Mouse (Mus musculus) E14TG2a.4 (cell line): ENCODE results near the gene Kdm6b.

Experiments used
- CTCF ChIP-seq: conservative IDR thresholded peaks from 2 replicates; pipeline ENCODE4 v1.5.1; 2014; ENCODE audit warnings: low read length
- NANOG ChIP-seq: IDR thresholded peaks from 2 replicates; pipeline ENCODE4 v1.6.1; 2014; ENCODE audit warnings: borderline replicate concordance, low read length, mixed read lengths

DNA sequence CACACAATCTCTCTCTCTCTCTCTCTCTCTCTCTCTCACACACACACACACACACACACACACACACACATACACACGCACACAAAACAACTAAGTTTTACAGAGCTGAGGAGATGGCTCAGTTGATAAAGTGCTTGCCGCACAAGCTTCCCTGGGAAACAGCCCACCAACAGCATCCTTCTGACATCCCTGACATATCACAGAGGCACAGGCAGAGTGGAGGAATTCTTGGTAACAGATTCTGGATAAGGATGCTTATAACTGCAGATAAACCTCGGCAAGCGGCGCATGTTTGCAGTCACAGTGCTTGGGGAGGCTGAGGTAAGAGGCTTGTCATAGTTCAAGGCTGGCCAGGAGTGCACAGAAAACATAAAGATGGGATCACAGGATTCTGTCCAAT, 48.1 kb upstream of the Kdm6b start:
- TF ChIP-seq CTCF (no peak), NANOG (no peak)
